ENCODE assay signal across 1 mouse cellular context in genomic region chr3:95164840-95165239, GRCm38 (mm10).
TF ChIP-seq lines count a peak whose summit lies in the region.

No protein-coding gene starts in this region.

TF ChIP-seq in myocyte, 11 proteins besides CTCF, POLR2A, EP300 and RAD21:
- TF ChIP-seq MAX (IDR thresholded peaks at IDR 0.05; ENCODE audit: low read depth) (no peak), POLR2AphosphoS2 (IDR thresholded peaks at IDR 0.05; ENCODE audit: insufficient read length, low read depth) (no peak), CEBPB (IDR thresholded peaks at IDR 0.05; ENCODE audit: insufficient read depth, poor library complexity, severe bottlenecking) (no peak), E2F4 (IDR thresholded peaks at IDR 0.05; ENCODE audit: insufficient read depth) (no peak), TCF3 (IDR thresholded peaks at IDR 0.05; ENCODE audit: insufficient read length, low read depth) (no peak), TCF12 (IDR thresholded peaks at IDR 0.05; ENCODE audit: insufficient read depth, poor library complexity, severe bottlenecking) (no peak), USF1 (IDR thresholded peaks at IDR 0.05; ENCODE audit: low read depth) (no peak)
